Mouse (Mus musculus) forebrain, postnatal 0 days (tissue): ENCODE results near the gene Nmt1. TPM values are rescaled to one million over a fixed set of nuclear protein-coding genes. Genes with fewer than 3 reads are reported as not detected.

Source experiments
- ATAC-seq: fragments of 200-750 bp; cut with Nextera tagmentation; 2 replicates; pipeline ENCODE4 v1.8.0; 2017; ENCODE audit warnings: mild to moderate bottlenecking, moderate library complexity
- DNase-seq: peaks from one replicate; pipeline ENCODE4 v3.0.0-alpha.2; 2015
- H3K27ac ChIP-seq: fragments of 300-500 bp; sonication (generic); 2 replicates; pipeline ENCODE4 v1.5.1; 2014; ENCODE audit warnings: low read depth, mild to moderate bottlenecking, antibody characterized with exemption, low read length, moderate library complexity, mixed read lengths
- H3K27me3 ChIP-seq: fragments of 300-500 bp; sonication (generic); 2 replicates; pipeline ENCODE4 v1.6.1; 2014; ENCODE audit warnings: mild to moderate bottlenecking, low read length, mixed read lengths; ENCODE audit not compliant: insufficient read depth
- H3K36me3 ChIP-seq: fragments of 300-500 bp; sonication (generic); 2 replicates; pipeline ENCODE4 v1.6.1; 2014; ENCODE audit warnings: mild to moderate bottlenecking, moderate library complexity; ENCODE audit not compliant: insufficient read depth
- H3K4me1 ChIP-seq: fragments of 300-500 bp; sonication (generic); 2 replicates; pipeline ENCODE4 v1.6.1; 2014; ENCODE audit warnings: antibody characterized with exemption; ENCODE audit not compliant: insufficient read depth
- H3K4me2 ChIP-seq: fragments of 300-500 bp; sonication (generic); 2 replicates; pipeline ENCODE4 v1.6.1; 2014; ENCODE audit warnings: low read depth, mild to moderate bottlenecking, moderate library complexity
- H3K4me3 ChIP-seq: fragments of 300-500 bp; sonication (generic); 2 replicates; pipeline ENCODE4 v1.5.1; 2014; ENCODE audit warnings: low read depth, low read length, mixed read lengths
- H3K9ac ChIP-seq: fragments of 300-500 bp; sonication (generic); 2 replicates; pipeline ENCODE4 v1.6.1; 2014; ENCODE audit warnings: mild to moderate bottlenecking
- H3K9me3 ChIP-seq: fragments of 300-500 bp; sonication (generic); 2 replicates; pipeline ENCODE4 v1.6.1; 2016; ENCODE audit warnings: low read length
- CTCF ChIP-seq: sonication (generic); IDR thresholded peaks from 2 replicates; pipeline ENCODE4 v1.5.1; 2016; ENCODE audit warnings: antibody characterized with exemption, control low read depth, low read depth
- WGBS: fragments of 180-500 bp; shearing (Covaris S2); extraction: QIAGEN DNeasy Blood & Tissue Kit; methylation state at CpG from one replicate; pipeline ENCODE4 v1.1.7; 2014; 5-methylcytosine and 5-hydroxymethylcytosine counted together
- polyA plus RNA-seq: library from polyadenylated mRNA; unstranded; fragments of >200 nt; fragmentation: Nextera tagmentation; extraction: Ambion mirVana; gene quantifications from 2 replicates; pipeline ENCODE4 v1.2.1, GENCODE M21; 2015
- total RNA-seq: library from RNA; depleted of rRNA; stranded (reverse); fragments of >200 nt; gene quantifications from 2 replicates; pipeline ENCODE4 v1.2.3, GENCODE M21; 2014

The Nmt1 gene
- total and polyA plus RNA-seq, 2 experiments from 2014 or later = 35.0 to 63.2 TPM

DNA sequence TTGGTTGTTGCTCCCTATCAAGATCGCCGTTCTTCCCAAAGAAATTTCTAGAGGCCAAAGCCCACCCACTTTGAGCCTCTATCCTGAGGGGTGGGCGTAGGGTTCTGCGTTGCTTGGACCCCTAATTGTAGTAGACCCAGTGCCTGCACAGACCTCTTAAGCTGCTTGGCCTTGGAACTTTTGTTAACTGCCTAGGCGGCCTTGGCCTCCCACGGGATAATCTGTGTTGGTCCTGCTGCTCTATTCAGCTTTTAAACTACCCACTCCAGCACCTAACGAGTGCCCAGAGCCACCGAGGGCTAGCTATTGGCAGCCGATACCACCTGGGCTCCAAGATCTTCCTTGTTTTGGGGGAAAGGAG is 84.5 kb downstream of the Nmt1 start:
- ATAC-seq (no peak), DNase-seq (no peak)
- Histone ChIP-seq H3K4me3 (no peak overlapping the region), H3K9ac (peak overlapping the region; percentile 26; the same call in 1 of the 2 replicates), H3K36me3 (no peaks in the 10 kb centered on the region), H3K27me3 (peaks cover 13% of the 10 kb centered on the region), H3K9me3 (no peaks in the 10 kb centered on the region), H3K4me2 (peak overlapping the region; percentile 46), H3K4me1 (peaks cover 14% of the 10 kb centered on the region; the same call in 1 of the 2 replicates), H3K27ac (no peak overlapping the region)
- WGBS = 7% methylated on average over 9 of the region's 9 CpGs
- TF ChIP-seq CTCF = no peak

DNA sequence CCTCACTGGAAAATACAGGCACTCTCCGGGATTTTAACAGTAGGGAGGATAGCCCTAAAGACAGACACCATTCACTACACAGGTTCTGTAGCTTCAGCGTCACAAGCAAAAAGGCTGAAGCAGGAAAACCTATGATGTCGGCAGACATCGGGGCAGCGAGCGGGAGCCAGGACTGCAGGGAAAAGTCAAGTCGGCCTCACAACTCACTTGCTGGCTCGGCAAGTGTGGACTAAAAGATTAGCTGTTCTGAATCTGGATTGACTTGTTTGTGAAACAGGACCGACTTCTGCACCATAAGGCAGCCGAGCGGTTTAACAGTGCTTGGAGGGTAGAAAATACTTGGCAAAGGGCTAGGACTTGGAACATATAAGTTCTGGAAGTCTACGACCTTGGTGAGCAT is 85.0 kb downstream of the Nmt1 start:
- ATAC-seq = no peak
- Histone ChIP-seq H3K9ac (no peak overlapping the region), H3K27me3 (peaks cover 13% of the 10 kb centered on the region), H3K27ac (no peak overlapping the region), H3K4me3 (no peak overlapping the region), H3K9me3 (no peaks in the 10 kb centered on the region), H3K4me2 (no peak overlapping the region), H3K4me1 (peaks cover 17% of the 10 kb centered on the region; the same call in 1 of the 2 replicates), H3K36me3 (no peaks in the 10 kb centered on the region)
- no peak for TF ChIP-seq CTCF
- WGBS = 33% methylated on average over 12 of the region's 12 CpGs
- DNase-seq = no peak

- ATAC-seq (no peak), DNase-seq (no peak)
- 71% methylated on average over 4 of the region's 4 CpGs for WGBS
- Histone ChIP-seq H3K27me3 (peaks cover 13% of the 10 kb centered on the region), H3K27ac (no peak overlapping the region), H3K9me3 (no peaks in the 10 kb centered on the region), H3K36me3 (no peaks in the 10 kb centered on the region), H3K4me2 (no peak overlapping the region), H3K4me1 (peaks cover 24% of the 10 kb centered on the region), H3K4me3 (no peak overlapping the region), H3K9ac (no peak overlapping the region)
- TF ChIP-seq CTCF = no peak
These were observed 85.8 kb downstream of the Nmt1 start for GRCm38 (mm10) chr11:103113771-103114170.

- DNase-seq = no peak
- H3K27me3 ChIP-seq = peaks cover 13% of the 10 kb centered on the region
- H3K9ac ChIP-seq = peak overlapping the region; percentile 69
- no peaks in the 10 kb centered on the region for H3K9me3 ChIP-seq
- H3K4me1 ChIP-seq = peaks cover 24% of the 10 kb centered on the region
- ATAC-seq = no peak
- peak overlapping the region; percentile 93 for H3K27ac ChIP-seq
- WGBS = 79% methylated on average over 11 of the region's 11 CpGs
- peak overlapping the region; percentile 48 for H3K4me2 ChIP-seq
- no peaks in the 10 kb centered on the region for H3K36me3 ChIP-seq
- peak overlapping the region; percentile 47 for H3K4me3 ChIP-seq
- TF ChIP-seq CTCF = no peak
These were observed 86.4 kb downstream of the Nmt1 start for GRCm38 (mm10) chr11:103114270-103114943.

- no peak for TF ChIP-seq CTCF
- Histone ChIP-seq H3K27ac (peak overlapping the region; percentile 93), H3K4me1 (peaks cover 24% of the 10 kb centered on the region), H3K4me3 (peak overlapping the region; percentile 47), H3K9me3 (no peaks in the 10 kb centered on the region), H3K4me2 (peak overlapping the region; percentile 48), H3K36me3 (no peaks in the 10 kb centered on the region), H3K9ac (peak overlapping the region; percentile 69), H3K27me3 (peaks cover 13% of the 10 kb centered on the region)
- ATAC-seq = peak; percentile 70
- WGBS = 1% methylated on average over 34 of the region's 34 CpGs
- peak; percentile 90 for DNase-seq
These were observed 87.4 kb downstream of the Nmt1 start for GRCm38 (mm10) chr11:103115163-103116007.

DNA sequence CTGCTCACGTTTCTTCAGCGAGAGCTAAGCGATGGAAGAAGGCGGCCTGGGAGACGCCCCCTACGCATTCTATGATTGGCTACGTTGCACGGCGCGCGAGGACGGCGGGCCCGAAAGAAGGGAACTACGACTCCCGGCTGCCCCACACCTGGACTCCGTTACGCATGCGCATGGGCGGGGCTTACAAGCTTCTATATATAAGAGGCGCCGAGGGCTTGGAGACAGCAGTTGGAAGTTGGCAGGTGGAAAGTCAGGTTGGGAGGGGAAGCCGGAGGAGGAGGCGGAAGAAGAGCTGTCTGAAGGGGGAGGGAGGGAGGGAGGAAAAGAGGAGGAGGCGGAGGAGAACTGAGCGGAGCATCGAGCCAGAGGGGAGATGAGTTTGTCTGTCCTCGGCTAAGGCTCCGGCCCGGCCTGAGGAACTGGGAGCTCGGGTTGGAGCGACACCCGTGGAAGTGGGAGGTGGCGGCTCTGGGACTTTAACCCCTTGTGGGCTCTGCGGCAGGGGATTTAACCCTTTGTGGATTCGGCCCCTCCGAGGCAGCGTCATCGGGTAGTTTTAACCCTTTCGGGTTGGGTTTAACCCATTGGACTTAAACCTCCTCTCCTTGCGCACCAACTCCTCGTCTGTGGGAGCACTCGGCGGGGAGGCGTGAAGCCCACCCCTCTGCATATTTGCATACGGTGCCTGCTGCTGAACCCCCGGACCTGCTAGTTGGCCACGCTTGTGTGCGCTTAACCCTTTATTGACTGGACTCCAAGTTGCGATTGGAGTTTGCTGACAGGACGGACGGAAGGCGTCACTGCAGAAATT is 88.2 kb downstream of the Nmt1 start, which contains the start of gene Hexim1:
Gene Hexim1 (plus strand): TSS at position 224 of the 811 bp plus-strand sequence.
- Histone ChIP-seq H3K9ac (peak within 1 kb of the TSS; percentile 69), H3K4me1 (peaks cover 24% of the 10 kb centered on the region), H3K9me3 (no peaks in the 10 kb centered on the region), H3K27ac (peak within 1 kb of the TSS; percentile 93), H3K36me3 (no peaks in the 10 kb centered on the region), H3K4me3 (peak within 1 kb of the TSS; percentile 58), H3K4me2 (peak within 1 kb of the TSS; percentile 92), H3K27me3 (peaks cover 13% of the 10 kb centered on the region)
- 2% methylated on average over 53 of the region's 53 CpGs for WGBS
- ATAC-seq (peak; percentile 97), DNase-seq (peak; percentile 100)
- TF ChIP-seq CTCF = peak; percentile 1; the same call in 1 of the 2 replicates
